Mouse (Mus musculus): ENCODE data around the gene Kctd5. TPM values are rescaled to one million over a fixed set of nuclear protein-coding genes. Genes with fewer than 3 reads are reported as not detected.

The Kctd5 gene
- polyA plus RNA-seq, 1 experiment from 2014 or later, result 56.2 TPM

- no peak for ATAC-seq (ENCODE audit: insufficient read depth, low FRiP score)
- H3K4me1 ChIP-seq (ENCODE audit: control insufficient read depth, insufficient read depth, low read length), result no peaks in the 10 kb centered on the region
- no peak overlapping the region for H3K4me2 ChIP-seq (ENCODE audit: low read depth, low read length)
- H3K4me3 ChIP-seq (replicated peaks; ENCODE audit: low read length), result no peak overlapping the region
- no peaks in the 10 kb centered on the region for H3K36me3 ChIP-seq (ENCODE audit: control insufficient read depth, insufficient read depth, low read length)
- no peak overlapping the region for H3K9ac ChIP-seq (ENCODE audit: low read length)
- no peaks in the 10 kb centered on the region for H3K27me3 ChIP-seq (ENCODE audit: control insufficient read depth, insufficient read depth, low read length)
- no peaks in the 10 kb centered on the region for H3K9me3 ChIP-seq (replicated peaks; ENCODE audit: control insufficient read depth, low read length)
- H3K27ac ChIP-seq (ENCODE audit: low read length), result no peak overlapping the region
- 96% methylated on average over 3 of the region's 3 CpGs for WGBS
Measured at GRCm38 (mm10) chr17:24005049-24005448, 68.2 kb downstream of the Kctd5 start.

GRCm38 (mm10) chr17:24004071-24004665 lies 69.1 kb downstream of the Kctd5 start:
- Histone ChIP-seq H3K9me3 (replicated peaks; ENCODE audit: control insufficient read depth, low read length) (no peaks in the 10 kb centered on the region), H3K4me3 (replicated peaks; ENCODE audit: low read length) (no peak overlapping the region), H3K4me2 (ENCODE audit: low read depth, low read length) (no peak overlapping the region), H3K27ac (ENCODE audit: low read length) (no peak overlapping the region), H3K36me3 (ENCODE audit: control insufficient read depth, insufficient read depth, low read length) (no peaks in the 10 kb centered on the region), H3K27me3 (ENCODE audit: control insufficient read depth, insufficient read depth, low read length) (no peaks in the 10 kb centered on the region), H3K4me1 (ENCODE audit: control insufficient read depth, insufficient read depth, low read length) (no peaks in the 10 kb centered on the region), H3K9ac (ENCODE audit: low read length) (no peak overlapping the region)
- ATAC-seq (ENCODE audit: insufficient read depth, low FRiP score), result no peak
- 90% methylated on average over 14 of the region's 14 CpGs for WGBS

GRCm38 (mm10) chr17:24000404-24000803 lies 72.9 kb downstream of the Kctd5 start:
- Histone ChIP-seq H3K36me3 (ENCODE audit: control insufficient read depth, insufficient read depth, low read length) (no peaks in the 10 kb centered on the region), H3K4me1 (ENCODE audit: control insufficient read depth, insufficient read depth, low read length) (0 out of 2 replicates have a peak, but pooled peaks cover 5% of the 10 kb centered on the region), H3K9ac (ENCODE audit: low read length) (no peak overlapping the region), H3K9me3 (replicated peaks; ENCODE audit: control insufficient read depth, low read length) (no peaks in the 10 kb centered on the region), H3K27ac (ENCODE audit: low read length) (no peak overlapping the region), H3K4me3 (replicated peaks; ENCODE audit: low read length) (no peak overlapping the region), H3K4me2 (ENCODE audit: low read depth, low read length) (no peak overlapping the region), H3K27me3 (ENCODE audit: control insufficient read depth, insufficient read depth, low read length) (no peaks in the 10 kb centered on the region)
- ATAC-seq (ENCODE audit: insufficient read depth, low FRiP score), result no peak
- 25% methylated on average over 5 of the region's 5 CpGs for WGBS

GRCm38 (mm10) chr17:23998383-23998782 lies 74.9 kb downstream of the Kctd5 start:
- ATAC-seq (ENCODE audit: insufficient read depth, low FRiP score), result no peak
- Histone ChIP-seq H3K36me3 (ENCODE audit: control insufficient read depth, insufficient read depth, low read length) (no peaks in the 10 kb centered on the region), H3K9me3 (replicated peaks; ENCODE audit: control insufficient read depth, low read length) (no peaks in the 10 kb centered on the region), H3K27ac (ENCODE audit: low read length) (peak overlapping the region; percentile 43), H3K4me1 (ENCODE audit: control insufficient read depth, insufficient read depth, low read length) (peaks cover 12% of the 10 kb centered on the region; the same call in 1 of the 2 replicates), H3K27me3 (ENCODE audit: control insufficient read depth, insufficient read depth, low read length) (no peaks in the 10 kb centered on the region), H3K4me3 (replicated peaks; ENCODE audit: low read length) (no peak overlapping the region), H3K4me2 (ENCODE audit: low read depth, low read length) (no peak overlapping the region), H3K9ac (ENCODE audit: low read length) (0 out of 2 replicates have a peak overlapping the region, but pooled peaks have one; percentile 13)
- WGBS, result 53% methylated on average over 6 of the region's 6 CpGs

- Histone ChIP-seq H3K9ac (ENCODE audit: low read length) (0 out of 2 replicates have a peak within 1 kb of the TSS, but pooled peaks have one; percentile 13), H3K4me3 (replicated peaks; ENCODE audit: low read length) (0 out of 2 replicates have a peak within 1 kb of the TSS, but pooled peaks have one; percentile 18), H3K27me3 (ENCODE audit: control insufficient read depth, insufficient read depth, low read length) (no peaks in the 10 kb centered on the region), H3K36me3 (ENCODE audit: control insufficient read depth, insufficient read depth, low read length) (no peaks in the 10 kb centered on the region), H3K4me1 (ENCODE audit: control insufficient read depth, insufficient read depth, low read length) (peaks cover 16% of the 10 kb centered on the region; the same call in 1 of the 2 replicates), H3K9me3 (replicated peaks; ENCODE audit: control insufficient read depth, low read length) (no peaks in the 10 kb centered on the region), H3K27ac (ENCODE audit: low read length) (peak within 1 kb of the TSS; percentile 43), H3K4me2 (ENCODE audit: low read depth, low read length) (no peak within 1 kb of the TSS)
- WGBS, result 45% methylated on average over 2 of the region's 2 CpGs
- peak; percentile 59 for ATAC-seq (ENCODE audit: insufficient read depth, low FRiP score)
Measured at GRCm38 (mm10) chr17:23997901-23998300, 75.4 kb downstream of the Kctd5 start, which contains the start of gene Prss22. TSS of gene Prss22 (minus strand) at chr17:23998100.

Small RNA genes within 50 kb of the gene (microRNA-seq; reads per million reads assigned to microRNA genes)
- gene Gm27700, result not detected

Other genes with a start within 250 kb of the Kctd5 start
- gene Elob, start 244.3 kb downstream of the Kctd5 start, polyA plus RNA-seq (2015; fragmentation: Nextera tagmentation; extraction: Ambion mirVana), result 906 and 920 TPM in 2 replicates
- 0.21 TPM in 1 of 2 replicates, not detected in the other for gene Prss33, start 237.4 kb downstream of the Kctd5 start, polyA plus RNA-seq (2015; fragmentation: Nextera tagmentation; extraction: Ambion mirVana)
- gene Prss32, start 229.6 kb downstream of the Kctd5 start, polyA plus RNA-seq (2015; fragmentation: Nextera tagmentation; extraction: Ambion mirVana), result 7.8 and 10.4 TPM in 2 replicates
- 2.6 and 3.3 TPM in 2 replicates for gene Prss41, start 229.3 kb downstream of the Kctd5 start, polyA plus RNA-seq (2015; fragmentation: Nextera tagmentation; extraction: Ambion mirVana)
- gene Prss21, start 205.4 kb downstream of the Kctd5 start, polyA plus RNA-seq (2015; fragmentation: Nextera tagmentation; extraction: Ambion mirVana), result not detected in 2 replicates
- gene Dcpp1, start 192.6 kb downstream of the Kctd5 start, polyA plus RNA-seq (2015; fragmentation: Nextera tagmentation; extraction: Ambion mirVana), result not detected in 2 replicates
- gene Dcpp2, start 192.6 kb downstream of the Kctd5 start, polyA plus RNA-seq (2015; fragmentation: Nextera tagmentation; extraction: Ambion mirVana), result not detected in 2 replicates
- not detected in 2 replicates for gene Dcpp3, start 156.0 kb downstream of the Kctd5 start, polyA plus RNA-seq (2015; fragmentation: Nextera tagmentation; extraction: Ambion mirVana)
- gene Sbp, start 131.8 kb downstream of the Kctd5 start, polyA plus RNA-seq (2015; fragmentation: Nextera tagmentation; extraction: Ambion mirVana), result not detected in 2 replicates
- gene Sbpl, start 118.2 kb downstream of the Kctd5 start, polyA plus RNA-seq (2015; fragmentation: Nextera tagmentation; extraction: Ambion mirVana), result not detected in 2 replicates
- gene Prss30, start 92.9 kb downstream of the Kctd5 start, polyA plus RNA-seq (2015; fragmentation: Nextera tagmentation; extraction: Ambion mirVana), result 0.18 and 0.21 TPM in 2 replicates
- 4.2 and 6.7 TPM in 2 replicates for gene Prss22, start 75.4 kb downstream of the Kctd5 start, polyA plus RNA-seq (2015; fragmentation: Nextera tagmentation; extraction: Ambion mirVana)
- gene Prss27, start 35.3 kb downstream of the Kctd5 start, polyA plus RNA-seq (2015; fragmentation: Nextera tagmentation; extraction: Ambion mirVana), result 19.0 and 30.0 TPM in 2 replicates
- gene Pdpk1, start 77.4 kb upstream of the Kctd5 start, polyA plus RNA-seq (2015; fragmentation: Nextera tagmentation; extraction: Ambion mirVana), result 36.6 and 38.6 TPM in 2 replicates
- gene Amdhd2, start 90.3 kb upstream of the Kctd5 start, polyA plus RNA-seq (2015; fragmentation: Nextera tagmentation; extraction: Ambion mirVana), result 26.1 and 27.0 TPM in 2 replicates
- 504 and 564 TPM in 2 replicates for gene Atp6v0c, start 96.2 kb upstream of the Kctd5 start, polyA plus RNA-seq (2015; fragmentation: Nextera tagmentation; extraction: Ambion mirVana)
- 3.6 and 5.4 TPM in 2 replicates for gene Tbc1d24, start 132.1 kb upstream of the Kctd5 start, polyA plus RNA-seq (2015; fragmentation: Nextera tagmentation; extraction: Ambion mirVana)
- 4.0 and 5.4 TPM in 2 replicates for gene Ntn3, start 136.0 kb upstream of the Kctd5 start, polyA plus RNA-seq (2015; fragmentation: Nextera tagmentation; extraction: Ambion mirVana)
- gene Tedc2, start 147.4 kb upstream of the Kctd5 start, polyA plus RNA-seq (2015; fragmentation: Nextera tagmentation; extraction: Ambion mirVana), result 7.6 and 9.7 TPM in 2 replicates
- 50.2 and 51.8 TPM in 2 replicates for gene Ccnf, start 178.0 kb upstream of the Kctd5 start, polyA plus RNA-seq (2015; fragmentation: Nextera tagmentation; extraction: Ambion mirVana)

All from stomach, embryonic 16.5 days (tissue).